Mouse (Mus musculus) ES-E14 (cell line): ENCODE measurements around the gene Ccdc184.

Experiments
- CHD2 ChIP-seq: IDR thresholded peaks from 2 replicates; pipeline ENCODE4 v1.6.1; 2014; ENCODE audit warnings: mild to moderate bottlenecking, low read depth, low read length, inconsistent platforms
- HCFC1 ChIP-seq: IDR thresholded peaks from 2 replicates; pipeline ENCODE4 v1.6.1; 2012; ENCODE audit warnings: low read length, inconsistent platforms, borderline replicate concordance; ENCODE audit not compliant: insufficient read depth
- MAFK ChIP-seq: IDR thresholded peaks from 2 replicates; pipeline ENCODE4 v1.6.1; 2014; ENCODE audit warnings: mild to moderate bottlenecking, low read depth, low read length, inconsistent platforms; ENCODE audit not compliant: insufficient read depth
- ZC3H11A ChIP-seq: IDR thresholded peaks from 2 replicates; pipeline ENCODE4 v1.6.1; 2012; ENCODE audit warnings: low read depth, mild to moderate bottlenecking, inconsistent platforms, low read length, borderline replicate concordance
- ZNF384 ChIP-seq: IDR thresholded peaks from 2 replicates; pipeline ENCODE4 v1.6.1; 2012; ENCODE audit warnings: low read depth, low read length, inconsistent platforms

DNA sequence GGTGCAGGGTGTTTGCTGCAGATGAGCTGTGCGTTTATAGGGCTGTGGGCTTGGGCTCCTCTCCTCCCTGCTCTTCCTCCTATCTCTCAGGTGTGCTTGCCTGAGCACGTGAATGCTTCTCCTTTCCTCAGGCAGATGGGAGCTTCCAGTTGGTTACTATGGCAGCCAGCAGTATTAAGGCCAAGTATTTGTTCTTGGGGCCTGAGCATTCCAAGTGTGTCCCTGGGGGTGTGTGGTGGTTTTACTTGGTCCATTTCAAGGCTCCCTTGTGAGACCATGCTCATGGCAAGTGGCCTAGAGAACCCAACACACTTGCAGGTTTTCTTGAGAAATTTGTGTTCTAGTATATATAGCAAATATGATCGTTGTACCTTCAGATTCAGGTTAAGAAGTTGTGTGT is 28.5 kb downstream of the Ccdc184 start, which contains the start of gene Olfr288:
- TF ChIP-seq MAFK (no peak), CHD2 (no peak), ZNF384 (no peak), HCFC1 (no peak), ZC3H11A (no peak)
